Mouse (Mus musculus): Measurements from ENCODE around the gene Cisd3. TPM values are rescaled to one million over a fixed set of nuclear protein-coding genes. Genes with fewer than 3 reads are reported as not detected.

The Cisd3 gene
- total RNA-seq, 2 experiments from 2014 or later, result 5.4 to 17.4 TPM

DNA sequence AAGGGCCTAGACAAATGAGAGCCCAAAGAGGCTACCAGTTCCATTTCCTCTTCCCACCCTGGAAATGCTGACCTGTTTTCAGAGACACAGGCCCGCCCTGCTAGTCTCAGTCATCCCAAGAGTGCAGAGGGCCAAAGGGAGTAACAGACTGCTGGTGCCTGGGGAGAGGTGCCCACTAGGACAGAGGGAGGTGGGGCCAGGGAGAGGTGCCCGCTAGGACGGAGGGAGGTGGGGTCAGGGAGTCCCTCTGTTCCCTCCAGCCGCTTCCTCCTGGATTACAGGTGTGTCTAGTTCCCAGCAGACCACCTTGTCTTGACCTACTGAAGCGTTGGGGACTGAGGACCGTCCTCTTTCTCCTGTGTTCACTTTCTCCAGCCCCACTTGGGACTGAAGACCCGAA, 860 bp upstream of the Cisd3 start:
- no peak for ATAC-seq (replicated peaks; ENCODE audit: poor library complexity)

DNA sequence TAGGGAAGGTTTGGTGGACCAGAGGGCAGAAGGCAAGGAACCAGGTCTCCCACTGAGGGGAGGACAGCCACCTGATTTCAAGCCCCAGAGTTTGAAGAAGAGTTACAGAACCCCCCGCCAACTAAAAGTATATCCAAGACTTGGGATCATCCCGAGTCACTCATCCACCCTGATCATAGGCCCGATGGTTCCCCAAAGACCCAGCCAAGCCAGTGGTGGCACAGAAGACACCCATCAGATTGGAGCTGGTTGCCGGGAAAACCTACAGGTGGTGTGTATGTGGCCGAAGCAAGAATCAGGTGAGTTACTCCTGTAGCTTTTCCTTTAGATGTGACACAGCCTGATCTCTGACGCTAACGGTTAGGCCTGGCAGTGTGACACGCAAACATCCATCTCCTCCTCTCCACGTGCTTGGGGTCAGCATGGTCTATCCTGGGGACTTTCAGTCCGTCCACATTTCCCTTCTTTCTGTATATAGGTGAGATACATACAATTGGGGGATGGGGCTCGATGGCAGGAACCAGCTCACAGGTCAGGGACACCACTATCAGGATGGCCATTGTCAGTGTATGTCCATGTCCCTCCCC, 789 bp downstream of the Cisd3 start:
- ATAC-seq (replicated peaks; ENCODE audit: poor library complexity), result no peak

DNA sequence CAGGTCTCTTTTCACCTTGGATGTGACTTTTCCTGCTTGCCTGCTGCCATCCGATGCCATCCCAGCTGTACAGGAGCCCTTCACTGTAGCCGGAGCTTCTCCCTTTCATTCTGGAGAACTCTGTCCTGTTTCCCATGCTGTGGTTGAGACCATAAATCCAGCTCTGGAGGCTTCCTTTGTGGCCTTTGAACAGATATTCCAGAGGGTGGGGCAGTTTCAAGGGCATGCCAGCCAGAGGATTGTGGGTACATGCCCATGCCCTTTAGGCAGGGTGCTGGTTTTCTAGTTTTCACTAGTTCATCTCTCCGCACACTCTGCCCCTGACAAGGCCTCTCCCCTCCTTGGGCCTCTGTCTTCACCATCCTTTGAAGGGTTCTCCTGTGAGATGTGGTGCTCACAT, 1.4 kb downstream of the Cisd3 start:
- ATAC-seq (replicated peaks; ENCODE audit: poor library complexity), result no peak

DNA sequence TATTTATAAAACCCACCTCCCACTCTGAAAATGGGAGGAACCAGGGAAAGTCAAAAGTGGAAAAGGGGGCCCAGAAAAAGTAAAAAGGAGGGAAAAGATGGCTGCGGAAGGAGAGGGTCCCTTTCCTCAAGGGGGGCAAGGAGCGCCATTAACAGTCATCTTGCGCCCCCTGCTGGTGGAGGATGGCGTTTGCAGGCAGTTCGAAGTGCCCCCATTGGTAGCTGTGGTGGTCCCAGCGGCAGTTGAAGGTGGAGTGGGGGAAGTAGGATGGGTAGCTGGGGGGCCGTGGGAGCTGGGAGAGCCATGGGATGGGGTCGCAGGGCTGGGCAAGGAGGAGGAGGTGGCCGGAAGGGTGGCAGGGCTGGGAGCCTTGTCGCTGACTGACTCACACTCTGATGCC, 4.2 kb downstream of the Cisd3 start:
- ATAC-seq (replicated peaks; ENCODE audit: poor library complexity), result peak; percentile 51; the same call in 1 of the 2 replicates

DNA sequence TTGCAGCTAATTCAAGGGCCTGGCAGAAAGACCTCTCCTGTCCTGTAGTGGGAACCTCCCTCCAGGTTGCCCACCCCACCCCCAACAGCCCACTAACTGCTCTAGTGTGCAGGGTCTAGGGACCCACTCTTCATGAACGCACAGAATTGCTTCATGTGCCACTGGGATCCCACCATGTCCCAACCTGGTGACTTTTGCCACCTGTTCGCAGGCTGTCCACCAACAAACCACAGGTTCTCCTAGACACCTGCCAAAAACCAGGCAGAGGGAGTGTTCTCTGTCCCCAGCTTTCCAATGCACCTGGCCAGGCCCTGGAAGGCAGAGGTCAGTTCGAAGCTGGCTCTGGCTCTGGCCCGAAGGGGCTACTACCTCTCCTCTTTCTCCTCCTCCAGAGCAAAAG, 8.8 kb downstream of the Cisd3 start:
- ATAC-seq (replicated peaks; ENCODE audit: poor library complexity), result no peak

DNA sequence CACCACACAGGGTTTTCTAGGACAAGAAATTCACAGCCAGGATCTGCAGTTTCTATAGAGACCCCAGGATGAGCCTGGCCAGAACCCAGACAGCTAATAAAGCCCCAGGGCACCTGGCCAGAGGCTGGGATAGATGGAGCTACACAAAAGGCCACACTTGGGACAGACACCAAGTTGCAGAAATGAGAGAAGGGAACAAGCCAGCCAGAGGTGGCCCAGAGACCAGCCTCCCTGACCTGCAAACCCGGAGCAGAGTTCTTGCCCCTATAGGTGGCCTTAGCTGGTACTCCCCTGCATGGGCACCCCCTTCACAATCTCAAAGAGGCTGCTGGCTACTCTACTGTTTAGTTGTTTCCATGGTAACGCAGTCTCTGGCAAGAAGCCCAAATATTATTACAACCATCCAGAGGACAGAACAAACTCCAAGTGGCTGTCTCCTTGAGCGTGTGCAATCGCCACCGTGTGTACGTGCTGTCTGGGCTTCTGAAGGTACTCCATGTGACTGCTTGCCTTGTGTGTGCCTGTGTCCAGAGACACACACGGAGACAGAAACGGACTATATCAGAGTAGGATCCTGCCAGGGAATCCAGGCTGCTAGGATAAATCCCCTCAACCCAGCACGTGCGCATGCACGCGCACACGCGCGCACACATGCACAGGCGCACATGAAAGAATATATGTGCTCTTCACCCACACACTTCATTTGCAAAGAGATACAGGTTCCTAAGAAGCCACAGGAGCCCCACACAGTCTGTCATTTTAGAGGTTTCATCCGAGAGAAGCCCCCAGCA, 9.5 kb downstream of the Cisd3 start:
- ATAC-seq (replicated peaks; ENCODE audit: poor library complexity), result no peak

DNA sequence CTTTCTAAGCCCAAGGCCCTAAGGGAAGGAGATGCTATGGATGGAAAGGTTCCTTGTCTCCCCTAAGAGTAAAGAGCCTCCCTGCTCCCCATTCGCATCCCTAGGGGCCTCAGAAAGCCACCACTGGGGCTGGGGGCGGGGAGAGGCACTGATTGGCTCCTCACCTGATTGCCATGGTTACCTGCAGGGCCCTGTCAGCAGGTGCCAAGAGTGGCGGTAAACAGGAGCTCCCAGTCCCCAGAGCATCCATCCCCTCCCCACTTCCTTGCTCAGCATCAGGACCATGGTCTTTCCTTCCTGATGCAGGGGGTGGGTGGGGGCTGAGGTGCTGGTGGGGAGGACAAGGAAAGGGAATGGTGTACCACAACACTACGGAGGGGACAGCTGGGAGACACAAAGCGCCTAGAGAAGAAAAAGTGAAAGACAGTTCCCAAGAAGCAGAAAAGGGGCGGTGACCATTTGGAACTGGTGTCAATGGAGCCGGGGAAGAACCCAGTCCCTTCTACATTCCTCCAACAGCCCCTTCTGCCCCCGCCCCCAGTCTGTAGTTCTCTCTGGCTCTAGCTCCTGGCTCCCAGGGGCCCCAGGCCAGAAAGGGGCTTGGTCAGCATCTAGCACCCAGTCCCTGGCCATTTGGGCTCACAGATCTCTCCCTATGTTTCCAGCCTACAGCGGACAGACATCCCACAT, 10.2 kb downstream of the Cisd3 start:
- ATAC-seq (replicated peaks; ENCODE audit: poor library complexity), result no peak

DNA sequence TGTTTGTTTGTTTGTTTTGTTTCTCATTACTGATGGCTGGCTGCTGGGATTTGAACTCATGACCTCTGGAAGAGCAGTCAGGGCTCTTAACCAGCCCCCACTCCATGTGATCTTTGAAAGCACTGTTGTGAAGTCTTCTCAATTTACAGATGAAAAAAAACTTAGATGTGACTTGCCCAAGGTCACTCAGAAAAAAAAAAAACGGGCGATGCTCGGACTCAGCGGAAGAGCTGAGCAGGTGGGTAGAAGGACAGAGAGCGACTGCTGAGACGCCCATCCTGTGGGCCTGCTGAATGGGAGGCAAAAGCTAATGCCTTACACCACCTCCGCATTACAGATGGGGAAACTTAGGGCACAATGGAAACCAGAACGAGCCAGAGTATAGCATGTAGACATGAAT, 11.0 kb downstream of the Cisd3 start:
- no peak for ATAC-seq (replicated peaks; ENCODE audit: poor library complexity)

DNA sequence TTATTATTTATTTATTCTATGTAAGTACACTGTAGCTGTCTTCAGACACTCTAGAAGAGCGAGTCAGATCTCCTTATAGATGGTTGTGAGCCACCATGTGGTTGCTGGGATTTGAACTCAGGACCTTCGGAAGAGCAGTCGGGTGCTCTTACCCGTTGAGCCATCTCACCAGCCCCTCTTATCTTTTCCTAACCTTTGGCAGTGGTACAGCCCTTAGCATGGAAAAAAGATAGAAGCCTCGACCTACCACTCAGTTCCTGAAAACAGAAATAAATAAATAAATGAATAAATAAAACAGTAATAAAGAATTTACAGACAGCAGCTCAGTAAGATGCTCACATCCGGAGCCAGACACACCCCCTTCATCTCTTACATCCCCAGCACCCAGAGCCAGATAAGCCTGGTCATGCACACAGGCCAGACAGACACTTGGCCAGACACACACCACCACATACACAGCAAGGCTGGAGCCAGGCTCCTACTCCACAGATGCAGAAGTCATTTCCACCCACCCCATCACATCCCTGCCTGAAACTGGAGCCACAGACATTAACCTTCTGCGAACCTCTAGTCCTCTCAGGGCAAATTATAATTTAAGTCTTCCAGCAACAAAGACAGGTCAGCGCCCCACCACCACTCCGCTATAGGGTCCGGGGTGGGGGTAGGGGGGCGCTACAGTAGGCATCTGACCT, 11.7 kb downstream of the Cisd3 start:
- no peak for ATAC-seq (replicated peaks; ENCODE audit: poor library complexity)

DNA sequence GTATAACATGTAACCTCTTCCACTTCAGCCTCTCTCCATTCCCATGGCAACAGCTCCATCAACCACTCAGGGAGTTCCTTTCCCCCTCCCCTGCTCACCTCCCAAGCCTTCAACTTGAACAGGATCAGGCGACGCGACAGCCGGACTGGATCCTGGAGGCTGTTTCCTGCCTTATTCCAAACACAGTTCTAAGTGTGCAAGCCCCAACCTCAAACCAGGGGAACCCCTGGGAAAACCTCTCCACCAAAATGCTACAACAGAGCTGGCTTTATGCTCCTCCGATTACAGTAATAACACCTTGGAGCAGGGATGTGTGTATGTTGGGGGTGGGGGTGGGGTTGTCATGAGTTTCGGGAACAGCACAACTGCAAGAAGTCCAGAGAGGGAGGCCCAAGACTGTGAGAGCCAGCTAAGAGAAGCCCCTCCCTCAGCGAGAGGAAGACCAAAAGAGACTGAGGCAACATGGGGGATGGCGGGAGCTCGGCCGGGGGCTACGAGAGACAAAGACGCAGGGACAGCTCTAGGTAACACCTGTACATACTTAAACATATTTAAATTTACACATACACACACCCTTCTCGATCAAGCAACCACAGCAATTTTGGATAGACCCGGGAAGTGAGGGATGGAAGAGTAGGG, 12.4 kb downstream of the Cisd3 start:
- no peak for ATAC-seq (replicated peaks; ENCODE audit: poor library complexity)

DNA sequence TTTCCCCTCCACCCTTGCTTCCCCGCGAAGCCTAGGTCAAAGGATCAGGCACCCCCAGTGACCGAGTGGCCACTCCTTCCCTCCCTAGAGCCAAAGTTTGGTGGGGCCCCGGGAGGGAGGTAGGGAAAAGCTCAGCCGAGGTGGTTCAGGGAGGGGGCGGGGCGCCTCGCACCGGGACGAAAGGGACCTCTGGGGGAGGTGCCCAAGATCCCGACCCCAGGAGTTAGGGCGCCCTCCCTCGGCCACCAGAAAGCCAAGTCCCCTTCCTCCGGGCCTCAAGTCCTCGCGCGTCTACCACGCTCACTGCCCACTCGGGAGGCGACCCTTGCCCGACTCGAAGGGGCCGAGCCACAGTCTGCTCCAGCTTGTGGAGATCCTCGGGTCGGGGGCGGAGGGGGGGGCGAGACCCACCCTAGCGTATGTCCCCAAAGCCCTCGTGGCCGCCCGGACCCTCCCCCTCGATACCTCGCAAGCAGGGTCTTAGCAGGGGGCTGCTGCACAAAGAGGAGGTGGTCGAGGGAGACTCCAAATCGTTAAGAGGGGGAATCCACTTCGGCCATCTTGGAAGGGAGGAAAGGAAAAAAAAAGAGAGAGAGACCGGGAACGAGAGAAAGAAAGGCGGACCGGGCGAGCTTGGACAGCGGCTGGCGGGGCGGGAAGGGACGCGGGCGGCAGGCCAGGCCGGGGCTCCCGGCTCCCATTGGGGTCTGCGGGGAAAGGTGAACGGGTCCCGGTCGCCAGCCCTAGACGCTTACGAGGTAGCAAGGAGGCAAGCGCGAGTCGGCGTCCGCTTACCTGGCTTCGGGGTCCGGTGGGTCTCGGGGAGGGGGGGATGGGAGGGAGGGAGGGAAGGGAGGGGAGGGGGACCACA, 13.3 kb downstream of the Cisd3 start:
- ATAC-seq (replicated peaks; ENCODE audit: poor library complexity), result no peak

DNA sequence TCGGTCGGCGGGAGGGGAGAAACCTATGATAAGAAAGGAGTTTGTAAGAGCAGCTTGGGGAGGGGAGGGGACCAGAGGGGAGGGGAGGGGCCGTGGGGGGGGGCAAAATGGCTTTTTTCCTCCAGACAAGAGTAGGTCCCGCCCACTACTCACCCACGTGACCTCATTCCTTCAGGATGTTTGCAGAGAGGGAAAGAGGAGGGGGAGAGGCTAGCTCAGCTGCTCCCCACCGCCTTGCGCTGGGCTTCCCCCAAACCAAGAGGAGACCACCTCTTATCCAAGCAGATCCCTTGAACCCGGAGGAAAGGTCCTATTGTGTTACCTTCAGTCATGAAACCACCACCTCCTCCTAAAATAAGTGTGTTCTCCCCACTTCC, 14.0 kb downstream of the Cisd3 start:
- no peak for ATAC-seq (replicated peaks; ENCODE audit: poor library complexity)

DNA sequence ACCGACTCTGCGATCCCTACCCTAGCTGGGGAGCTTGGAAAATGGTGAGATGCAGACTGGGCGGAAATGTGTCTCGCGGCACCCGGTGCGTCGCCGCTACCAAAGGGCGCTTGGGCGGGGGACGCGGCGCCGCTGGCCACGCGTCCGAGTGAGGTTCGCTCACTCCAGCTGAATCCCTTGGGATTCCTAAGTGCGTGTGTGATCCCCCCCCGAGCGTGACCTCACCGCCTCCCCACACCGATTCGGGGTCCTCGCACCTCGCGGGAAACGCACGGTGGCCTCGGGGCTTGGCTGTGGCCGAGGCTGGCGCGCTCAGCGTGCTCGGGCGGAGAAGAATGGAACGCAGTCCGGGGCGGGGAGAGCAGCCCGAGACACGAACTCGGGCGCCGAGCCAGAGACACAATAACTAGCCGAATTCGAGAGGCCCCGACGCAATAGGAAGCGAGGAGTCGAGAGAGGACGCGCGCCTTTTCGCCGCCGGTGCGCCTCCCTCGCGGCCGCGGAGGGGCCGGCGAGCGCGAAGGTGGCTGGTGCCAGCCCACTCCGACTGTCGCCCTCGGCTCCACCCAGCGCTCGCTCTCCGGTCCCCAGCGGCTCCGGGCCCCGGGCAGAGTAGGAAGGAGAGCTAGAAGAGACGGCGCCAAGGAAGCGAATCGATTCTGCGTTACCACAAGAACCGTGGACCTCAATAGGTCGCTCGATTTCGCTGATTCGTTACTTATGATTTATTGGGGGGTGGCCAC, 14.5 kb downstream of the Cisd3 start, which contains the start of gene Pcgf2:
Gene Pcgf2, minus strand, starts transcription at position 495 of the 743 bp plus-strand sequence.
- ATAC-seq (replicated peaks; ENCODE audit: poor library complexity), result peak; percentile 2; the same call in 1 of the 2 replicates

DNA sequence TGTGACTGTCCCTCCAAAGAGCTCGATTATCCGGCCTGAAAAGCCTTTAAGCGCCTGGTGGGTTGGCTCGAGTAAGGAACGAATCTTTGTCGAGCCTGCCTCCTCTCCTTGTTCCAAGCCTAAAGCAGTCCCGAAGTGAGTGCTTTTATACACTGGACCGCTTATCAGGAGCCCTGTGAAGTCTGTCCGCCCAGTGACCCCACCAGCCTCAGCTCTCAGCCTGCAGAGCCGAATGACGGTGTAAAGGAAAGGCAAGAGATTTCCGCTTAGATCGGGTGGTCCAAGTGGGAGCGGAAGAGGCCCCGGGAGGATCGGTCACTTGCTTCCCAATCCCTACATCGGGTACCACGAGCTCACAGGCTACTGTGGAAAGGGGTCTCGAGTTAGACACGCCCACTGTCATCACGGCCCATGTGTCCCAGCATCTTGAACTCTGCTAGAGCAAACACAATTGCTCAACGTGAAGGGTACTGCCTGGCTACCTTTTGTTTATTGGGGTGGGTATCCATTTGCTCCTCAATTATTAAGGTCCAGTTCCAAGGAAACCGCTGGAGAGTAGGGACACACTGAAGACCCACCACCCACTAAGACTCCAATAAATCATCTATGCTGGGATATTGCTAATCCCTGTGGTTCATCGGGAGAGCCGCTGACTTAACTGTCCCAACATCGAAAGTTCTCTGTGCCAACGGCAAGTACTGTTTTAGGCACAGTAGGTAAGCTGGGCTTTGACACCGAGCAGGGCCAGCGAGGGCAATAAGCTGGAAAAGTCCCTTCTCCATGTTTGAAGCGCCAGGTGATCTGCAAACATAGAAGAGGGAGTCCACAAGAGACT, 15.3 kb downstream of the Cisd3 start:
- ATAC-seq (replicated peaks; ENCODE audit: poor library complexity), result no peak

DNA sequence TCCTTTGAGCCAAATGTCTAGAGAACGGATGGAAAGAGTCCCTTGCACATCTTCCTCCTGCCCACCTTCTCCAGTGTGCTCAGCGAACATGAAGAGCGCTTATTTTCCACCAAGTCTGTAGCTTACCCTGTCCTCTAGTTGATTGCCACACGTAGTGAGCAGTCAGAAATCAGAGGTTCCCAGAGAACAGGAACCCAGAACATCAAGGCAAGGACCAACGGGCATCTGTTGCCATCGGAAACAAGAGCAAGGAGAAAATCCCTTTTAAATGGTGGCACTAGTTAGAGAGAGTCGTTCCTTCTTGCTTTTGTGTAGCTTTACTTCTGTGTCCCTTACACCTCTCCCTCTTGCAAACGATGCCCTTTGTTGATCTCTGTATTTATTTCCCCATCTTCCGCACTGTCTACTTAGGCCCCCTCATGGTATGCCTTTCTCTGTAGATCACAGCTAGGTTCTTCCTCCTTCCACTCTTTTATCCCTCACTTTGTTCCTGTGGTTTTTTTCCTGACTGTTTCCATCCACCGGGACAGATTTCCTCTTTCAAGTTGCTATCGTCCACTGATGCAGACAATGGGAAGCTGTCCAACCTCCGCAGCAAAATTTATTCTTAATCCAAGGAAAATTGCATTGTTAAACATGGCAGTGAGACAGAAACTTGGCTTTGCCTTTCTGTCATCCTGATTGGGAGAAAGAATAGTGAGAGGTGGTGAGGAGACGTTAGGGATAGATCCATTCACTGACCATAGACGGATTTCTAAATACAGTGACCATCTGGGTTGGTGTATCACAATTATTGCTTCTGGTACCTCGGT, 16.2 kb downstream of the Cisd3 start:
- ATAC-seq (replicated peaks; ENCODE audit: poor library complexity), result no peak

DNA sequence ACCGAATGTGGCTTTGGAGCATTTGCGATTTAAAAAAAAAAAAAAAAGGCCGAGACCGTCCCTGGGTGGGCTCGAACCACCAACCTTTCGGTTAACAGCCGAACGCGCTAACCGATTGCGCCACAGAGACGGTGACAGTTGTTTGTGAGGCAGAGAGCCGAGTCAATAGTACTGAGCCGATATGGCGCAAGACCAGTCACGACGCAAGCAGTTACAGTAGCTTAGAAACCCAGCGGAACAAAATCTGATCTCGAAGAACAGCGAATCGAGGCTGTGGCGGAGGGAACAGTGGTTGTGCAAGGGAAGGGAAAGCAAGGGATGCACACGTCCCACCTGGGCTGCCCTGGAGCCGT, 16.7 kb downstream of the Cisd3 start:
- peak; percentile 51 for ATAC-seq (replicated peaks; ENCODE audit: poor library complexity)

DNA sequence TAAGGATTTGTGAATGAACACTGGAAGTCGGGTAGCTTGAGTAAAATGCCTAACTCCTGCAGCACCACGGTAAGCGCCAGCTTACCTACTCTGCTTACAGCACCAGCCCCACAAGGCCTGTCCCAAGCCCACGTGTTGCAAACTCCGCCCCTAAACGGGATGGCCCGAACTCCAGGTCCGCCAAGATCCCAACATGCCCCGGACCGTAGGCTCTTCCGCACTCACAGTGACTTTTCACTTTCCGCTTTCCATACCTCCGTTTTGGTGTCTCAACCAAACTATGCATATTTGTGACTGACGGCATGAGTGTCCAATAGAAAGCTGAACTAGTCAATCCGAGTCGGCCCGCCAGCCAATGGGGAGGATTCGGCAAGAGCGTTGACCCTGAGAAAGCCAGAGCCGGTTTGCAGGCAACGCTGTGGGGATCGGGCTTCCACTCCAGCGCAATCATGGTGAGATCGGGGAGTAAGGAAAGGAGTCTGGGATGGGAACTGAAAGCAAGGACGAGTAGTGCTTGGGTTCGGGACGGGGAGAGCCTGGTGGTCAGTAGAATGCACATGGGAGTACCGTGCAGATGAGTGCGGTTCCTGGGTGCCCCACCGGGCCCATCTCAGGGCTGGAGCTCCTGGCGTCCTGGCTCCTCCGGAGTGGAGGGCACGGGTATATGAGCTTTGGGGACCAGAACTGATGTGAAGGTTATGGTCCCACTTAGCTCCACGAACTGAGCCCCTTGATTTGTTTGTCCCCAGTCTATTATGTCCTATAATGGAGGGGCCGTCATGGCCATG, 17.6 kb downstream of the Cisd3 start, which contains the start of gene Psmb3:
Gene Psmb3, plus strand, starts transcription at position 361 of the 788 bp plus-strand sequence.
- peak; percentile 80 for ATAC-seq (replicated peaks; ENCODE audit: poor library complexity)
